Mouse (Mus musculus) limb, embryonic 14.5 days (tissue): ENCODE measurements around the gene Snrpa1. TPM values are rescaled to one million over a fixed set of nuclear protein-coding genes. Genes with fewer than 3 reads are reported as not detected.

Source experiments
- ATAC-seq: fragments of 200-750 bp; cut with Nextera tagmentation; 2 replicates; pipeline ENCODE4 v1.8.0; 2017; ENCODE audit warnings: low read depth, moderate number of reproducible peaks, moderate TSS enrichment; ENCODE audit not compliant: low FRiP score
- DNase-seq: peaks from one replicate; pipeline ENCODE4 v3.0.0-alpha.2; 2015; ENCODE audit warnings: low spot score
- H3K27ac ChIP-seq: fragments of 300-500 bp; sonication (generic); replicated peaks from 2 replicates; pipeline ENCODE4 v1.5.1; 2014; ENCODE audit warnings: low read depth, mild to moderate bottlenecking, low read length, moderate library complexity, mixed read lengths
- H3K27me3 ChIP-seq: fragments of 300-500 bp; sonication (generic); 2 replicates; pipeline ENCODE4 v1.6.1; 2014; ENCODE audit warnings: low read length, mixed read lengths; ENCODE audit not compliant: control insufficient read depth, insufficient read depth
- H3K36me3 ChIP-seq: fragments of 300-500 bp; sonication (generic); 2 replicates; pipeline ENCODE4 v1.6.1; 2014; ENCODE audit warnings: mild to moderate bottlenecking, low read length, moderate library complexity, mixed read lengths; ENCODE audit not compliant: control insufficient read depth, insufficient read depth
- H3K4me1 ChIP-seq: fragments of 300-500 bp; sonication (generic); 2 replicates; pipeline ENCODE4 v1.6.1; 2014; ENCODE audit warnings: antibody characterized with exemption, low read length, mixed read lengths; ENCODE audit not compliant: control insufficient read depth, insufficient read depth
- H3K4me2 ChIP-seq: fragments of 300-500 bp; sonication (generic); replicated peaks from 2 replicates; pipeline ENCODE4 v1.6.1; 2014; ENCODE audit warnings: low read depth, mild to moderate bottlenecking, low read length, moderate library complexity; ENCODE audit not compliant: severe bottlenecking
- H3K4me3 ChIP-seq: fragments of 300-500 bp; sonication (generic); replicated peaks from 2 replicates; pipeline ENCODE4 v1.5.1; 2014; ENCODE audit warnings: low read length
- H3K9ac ChIP-seq: fragments of 300-500 bp; sonication (generic); 2 replicates; pipeline ENCODE4 v1.6.1; 2014; ENCODE audit warnings: mild to moderate bottlenecking, low read depth, low read length, moderate library complexity; ENCODE audit not compliant: severe bottlenecking
- H3K9me3 ChIP-seq: fragments of 300-500 bp; sonication (generic); 2 replicates; pipeline ENCODE4 v1.6.1; 2016; ENCODE audit warnings: low read length; ENCODE audit not compliant: control insufficient read depth
- POLR2A ChIP-seq: fragments of 200-500 bp; IDR thresholded peaks from 2 replicates; pipeline ENCODE4 v1.8.0; 2012; ENCODE audit warnings: inconsistent platforms, mild to moderate bottlenecking, moderate library complexity, borderline replicate concordance; ENCODE audit not compliant: insufficient read depth, insufficient read length; ENCODE audit errors: extremely low read depth
- WGBS: fragments of 180-500 bp; shearing (Covaris S2); extraction: QIAGEN DNeasy Blood & Tissue Kit; methylation state at CpG from one replicate; pipeline ENCODE4 v1.1.7; 2014; 5-methylcytosine and 5-hydroxymethylcytosine counted together
- polyA plus RNA-seq, 2 experiments: library from polyadenylated mRNA; depleted of rRNA in 1 of 2; stranded (reverse) in 1 of 2; unstranded in 1 of 2; fragments of >200 nt; fragmentation: Nextera tagmentation in 1 of 2; extraction: Ambion mirVana in 1 of 2; gene quantifications; 2 replicates each; pipeline versions ENCODE4 v1.2.1 to v1.2.3; 2012 to 2014

Snrpa1 gene
- polyA plus RNA-seq, 2 experiments, result 78.2 to 151 TPM

- Histone ChIP-seq H3K36me3 (no peaks in the 10 kb centered on the region), H3K27ac (no peak overlapping the region), H3K4me3 (no peak overlapping the region), H3K9ac (no peak overlapping the region), H3K4me2 (no peak overlapping the region), H3K9me3 (no peaks in the 10 kb centered on the region), H3K27me3 (peaks cover 4% of the 10 kb centered on the region; the same call in 1 of the 2 replicates), H3K4me1 (peaks cover 28% of the 10 kb centered on the region)
- WGBS, result 25% methylated on average over 3 of the region's 3 CpGs
- ATAC-seq, result no peak
- DNase-seq, result no peak
- no peak for TF ChIP-seq POLR2A
Observed at GRCm38 (mm10) chr7:66038261-66038660, 20.5 kb upstream of the Snrpa1 start.

GRCm38 (mm10) chr7:66038730-66039129 lies 20.1 kb upstream of the Snrpa1 start:
- H3K4me2 ChIP-seq, result peak overlapping the region; percentile 46
- TF ChIP-seq POLR2A, result no peak
- WGBS, result 30% methylated on average over 11 of the region's 11 CpGs

GRCm38 (mm10) chr7:66040026-66040814 lies 18.6 kb upstream of the Snrpa1 start:
- H3K27me3 ChIP-seq, result peaks cover 4% of the 10 kb centered on the region; the same call in 1 of the 2 replicates
- H3K27ac ChIP-seq, result no peak overlapping the region
- H3K36me3 ChIP-seq, result no peaks in the 10 kb centered on the region
- peak overlapping the region; percentile 46 for H3K4me2 ChIP-seq
- peak overlapping the region; percentile 26 for H3K4me3 ChIP-seq
- peaks cover 37% of the 10 kb centered on the region for H3K4me1 ChIP-seq
- 47% methylated on average over 18 of the region's 18 CpGs for WGBS
- DNase-seq, result no peak
- ATAC-seq, result no peak
- H3K9me3 ChIP-seq, result no peaks in the 10 kb centered on the region
- TF ChIP-seq POLR2A, result no peak
- H3K9ac ChIP-seq, result no peak overlapping the region

More at GRCm38 (mm10) chr7:66038730-66039129, 20.1 kb upstream of the Snrpa1 start:
- ATAC-seq (no peak), DNase-seq (no peak)
- H3K27ac ChIP-seq, result no peak overlapping the region
- peaks cover 28% of the 10 kb centered on the region for H3K4me1 ChIP-seq
- H3K9ac ChIP-seq, result no peak overlapping the region
- no peaks in the 10 kb centered on the region for H3K36me3 ChIP-seq
- H3K27me3 ChIP-seq, result peaks cover 4% of the 10 kb centered on the region; the same call in 1 of the 2 replicates
- H3K9me3 ChIP-seq, result no peaks in the 10 kb centered on the region
- no peak overlapping the region for H3K4me3 ChIP-seq

- no peak for ATAC-seq
- no peak for TF ChIP-seq POLR2A
- Histone ChIP-seq H3K9ac (no peak within 1 kb of the TSS), H3K9me3 (no peaks in the 10 kb centered on the region), H3K36me3 (no peaks in the 10 kb centered on the region), H3K4me2 (no peak within 1 kb of the TSS), H3K27me3 (no peaks in the 10 kb centered on the region), H3K27ac (no peak within 1 kb of the TSS), H3K4me1 (peaks cover 43% of the 10 kb centered on the region), H3K4me3 (no peak within 1 kb of the TSS)
- WGBS, result 49% methylated on average over 10 of the region's 10 CpGs
- DNase-seq, result no peak
Observed at GRCm38 (mm10) chr7:66043552-66044459, 15.0 kb upstream of the Snrpa1 start, which contains the start of gene Gm45213. Gene Gm45213 (plus strand): TSS chr7:66043602.

GRCm38 (mm10) chr7:66044617-66045016 lies 14.2 kb upstream of the Snrpa1 start:
- ATAC-seq (no peak), DNase-seq (no peak)
- Histone ChIP-seq H3K9me3 (no peaks in the 10 kb centered on the region), H3K27ac (no peak overlapping the region), H3K4me2 (no peak overlapping the region), H3K36me3 (no peaks in the 10 kb centered on the region), H3K4me1 (peaks cover 35% of the 10 kb centered on the region), H3K27me3 (no peaks in the 10 kb centered on the region), H3K4me3 (no peak overlapping the region), H3K9ac (no peak overlapping the region)
- no peak for TF ChIP-seq POLR2A
- WGBS, result 28% methylated on average over 9 of the region's 9 CpGs
